Mouse (Mus musculus): ENCODE data around the gene Prkcz. TPM values are rescaled to one million over a fixed set of nuclear protein-coding genes. Genes with fewer than 3 reads are reported as not detected.
A peak's percentile ranks its signal among the peaks of the same experiment; 100 is the strongest.

Prkcz gene
- polyA plus RNA-seq, 1 experiment from 2014 or later: 3.0 TPM

GRCm38 (mm10) chr4:155283585-155283984, 77.6 kb downstream of the Prkcz start:
- 47% methylated on average over 9 of the region's 9 CpGs for whole genome bisulfite sequencing (ENCODE audit: insufficient replicate concordance)
- Histone ChIP-seq H3K4me3 (ENCODE audit: low read depth, low read length) (no peak overlapping the region), H3K4me2 (ENCODE audit: low read depth, low read length) (no peak overlapping the region)

DNA sequence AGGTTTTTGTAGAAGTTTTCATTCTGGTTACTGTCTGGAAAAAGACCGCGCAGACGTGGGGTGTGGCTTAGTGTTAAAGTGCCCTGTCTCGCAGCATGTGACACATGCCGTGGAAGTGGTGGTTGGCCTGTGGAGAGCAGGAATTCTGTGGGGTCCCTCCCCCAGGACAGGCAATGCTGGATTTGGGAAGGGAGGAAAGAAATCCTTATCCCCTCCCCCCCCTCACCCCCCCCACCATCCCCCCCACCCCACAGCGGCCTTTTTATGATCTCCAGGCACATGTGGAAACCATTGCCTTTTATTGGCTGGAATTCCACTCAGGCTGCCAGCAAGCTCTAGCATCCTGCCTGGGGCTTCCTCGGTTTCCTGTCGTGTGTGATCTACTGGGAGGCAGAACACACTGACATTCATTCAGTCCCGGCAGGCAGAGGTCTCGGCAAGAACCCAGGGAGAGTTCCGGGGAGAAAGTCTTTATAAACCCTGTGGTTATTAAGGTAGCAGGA, 78.1 kb downstream of the Prkcz start:
- 42% methylated on average over 11 of the region's 11 CpGs for WGBS (ENCODE audit: insufficient replicate concordance)
- H3K4me1 ChIP-seq (ENCODE audit: insufficient read depth): peaks cover 7% of the 10 kb centered on the region; the same call in 1 of the 2 replicates
- H3K4me3 ChIP-seq (ENCODE audit: low read depth, low read length): no peak overlapping the region
- H3K27me3 ChIP-seq (ENCODE audit: insufficient read depth, low read length): no peaks in the 10 kb centered on the region
- DNase-seq (no peak), ATAC-seq (no peak)
- H3K4me2 ChIP-seq (ENCODE audit: low read depth, low read length): no peak overlapping the region
- no peaks in the 10 kb centered on the region for H3K9me3 ChIP-seq (ENCODE audit: low read length)
- no peak overlapping the region for H3K27ac ChIP-seq (ENCODE audit: low read depth)
- no peak overlapping the region for H3K9ac ChIP-seq (replicated peaks)
- no peaks in the 10 kb centered on the region for H3K36me3 ChIP-seq (replicated peaks; ENCODE audit: insufficient read depth, low read length)
- no peak for TF ChIP-seq CTCF (IDR thresholded peaks at IDR 0.05; ENCODE audit: low read depth)
- TF ChIP-seq EP300 (IDR thresholded peaks at IDR 0.05; ENCODE audit: low read depth): no peak

More at GRCm38 (mm10) chr4:155283585-155283984, 77.6 kb downstream of the Prkcz start:
- Histone ChIP-seq H3K4me1 (ENCODE audit: insufficient read depth) (peaks cover 7% of the 10 kb centered on the region; the same call in 1 of the 2 replicates), H3K9me3 (ENCODE audit: low read length) (no peaks in the 10 kb centered on the region), H3K27me3 (ENCODE audit: insufficient read depth, low read length) (no peaks in the 10 kb centered on the region), H3K36me3 (replicated peaks; ENCODE audit: insufficient read depth, low read length) (no peaks in the 10 kb centered on the region), H3K27ac (ENCODE audit: low read depth) (no peak overlapping the region), H3K9ac (replicated peaks) (no peak overlapping the region)
- DNase-seq (no peak), ATAC-seq (no peak)
- TF ChIP-seq EP300 (IDR thresholded peaks at IDR 0.05; ENCODE audit: low read depth): no peak

DNA sequence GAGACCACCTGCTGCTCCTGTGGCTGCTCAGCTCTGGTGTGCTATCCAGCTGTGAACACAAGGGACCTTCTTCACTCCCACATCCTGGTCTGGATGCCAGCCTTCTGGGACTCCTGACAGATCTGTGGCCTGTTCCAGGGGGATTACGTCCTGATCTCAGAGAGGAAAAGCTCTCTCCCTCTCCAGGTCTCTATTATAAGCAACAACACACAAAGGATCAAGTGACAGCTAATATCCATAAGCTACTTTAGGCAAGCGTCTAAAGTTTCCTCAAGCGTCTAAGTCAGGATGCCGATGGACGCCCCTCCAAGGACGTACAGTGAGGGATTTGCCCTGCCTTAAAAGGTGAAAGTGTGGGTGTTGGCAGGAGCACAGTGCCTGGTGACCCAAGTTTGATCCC, 78.9 kb downstream of the Prkcz start:
- Histone ChIP-seq H3K4me3 (ENCODE audit: low read depth, low read length) (no peak overlapping the region), H3K9me3 (ENCODE audit: low read length) (no peaks in the 10 kb centered on the region), H3K4me2 (ENCODE audit: low read depth, low read length) (no peak overlapping the region), H3K4me1 (ENCODE audit: insufficient read depth) (peaks cover 7% of the 10 kb centered on the region; the same call in 1 of the 2 replicates), H3K27ac (ENCODE audit: low read depth) (no peak overlapping the region), H3K27me3 (ENCODE audit: insufficient read depth, low read length) (no peaks in the 10 kb centered on the region), H3K9ac (replicated peaks) (no peak overlapping the region), H3K36me3 (replicated peaks; ENCODE audit: insufficient read depth, low read length) (no peaks in the 10 kb centered on the region)
- no peak for DNase-seq
- WGBS (ENCODE audit: insufficient replicate concordance): 70% methylated on average over 6 of the region's 6 CpGs
- ATAC-seq: no peak
- TF ChIP-seq CTCF (IDR thresholded peaks at IDR 0.05; ENCODE audit: low read depth) (no peak), EP300 (IDR thresholded peaks at IDR 0.05; ENCODE audit: low read depth) (no peak)

GRCm38 (mm10) chr4:155281652-155282051, 79.5 kb downstream of the Prkcz start:
- Histone ChIP-seq H3K4me1 (ENCODE audit: insufficient read depth) (peaks cover 7% of the 10 kb centered on the region; the same call in 1 of the 2 replicates), H3K4me2 (ENCODE audit: low read depth, low read length) (no peak overlapping the region), H3K27me3 (ENCODE audit: insufficient read depth, low read length) (no peaks in the 10 kb centered on the region), H3K9ac (replicated peaks) (no peak overlapping the region), H3K4me3 (ENCODE audit: low read depth, low read length) (no peak overlapping the region), H3K36me3 (replicated peaks; ENCODE audit: insufficient read depth, low read length) (no peaks in the 10 kb centered on the region), H3K27ac (ENCODE audit: low read depth) (no peak overlapping the region), H3K9me3 (ENCODE audit: low read length) (no peaks in the 10 kb centered on the region)
- DNase-seq (no peak), ATAC-seq (no peak)
- TF ChIP-seq CTCF (IDR thresholded peaks at IDR 0.05; ENCODE audit: low read depth): no peak
- TF ChIP-seq EP300 (IDR thresholded peaks at IDR 0.05; ENCODE audit: low read depth): no peak
- WGBS (ENCODE audit: insufficient replicate concordance): 64% methylated on average over 8 of the region's 8 CpGs

DNA sequence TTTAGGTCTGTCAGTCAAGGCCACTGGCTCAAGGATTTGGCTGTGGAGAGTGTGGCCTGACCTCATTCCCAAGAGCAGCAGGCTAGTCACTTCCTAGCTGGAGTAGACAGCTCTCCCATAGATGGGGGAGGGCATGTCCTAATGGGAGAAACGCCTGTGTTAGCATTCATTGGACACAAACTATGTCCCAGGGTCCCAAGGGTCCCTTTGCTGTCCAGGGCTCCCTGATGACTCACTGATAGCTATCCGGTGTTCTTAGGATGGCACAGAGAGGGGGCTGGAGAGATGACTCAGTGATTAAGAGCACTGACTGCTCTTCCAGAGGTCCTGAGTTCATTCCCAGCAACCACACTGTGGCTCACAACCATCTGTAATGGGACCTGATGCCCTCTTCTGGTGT, 79.9 kb downstream of the Prkcz start:
- no peaks in the 10 kb centered on the region for H3K9me3 ChIP-seq (ENCODE audit: low read length)
- peaks cover 7% of the 10 kb centered on the region; the same call in 1 of the 2 replicates for H3K4me1 ChIP-seq (ENCODE audit: insufficient read depth)
- H3K9ac ChIP-seq (replicated peaks): no peak overlapping the region
- no peaks in the 10 kb centered on the region for H3K27me3 ChIP-seq (ENCODE audit: insufficient read depth, low read length)
- no peak overlapping the region for H3K4me2 ChIP-seq (ENCODE audit: low read depth, low read length)
- H3K36me3 ChIP-seq (replicated peaks; ENCODE audit: insufficient read depth, low read length): no peaks in the 10 kb centered on the region
- no peak overlapping the region for H3K27ac ChIP-seq (ENCODE audit: low read depth)
- H3K4me3 ChIP-seq (ENCODE audit: low read depth, low read length): no peak overlapping the region
- 0 out of 2 replicates have a peak, but pooled peaks have one; percentile 16 for ATAC-seq
- TF ChIP-seq CTCF (IDR thresholded peaks at IDR 0.05; ENCODE audit: low read depth) (no peak), EP300 (IDR thresholded peaks at IDR 0.05; ENCODE audit: low read depth) (no peak)
- no peak for DNase-seq
- 72% methylated on average over 2 of the region's 2 CpGs for WGBS (ENCODE audit: insufficient replicate concordance)

- no peak overlapping the region for H3K4me2 ChIP-seq (ENCODE audit: low read depth, low read length)
- peaks cover 7% of the 10 kb centered on the region; the same call in 1 of the 2 replicates for H3K4me1 ChIP-seq (ENCODE audit: insufficient read depth)
- TF ChIP-seq CTCF (IDR thresholded peaks at IDR 0.05; ENCODE audit: low read depth): no peak
- no peak for TF ChIP-seq EP300 (IDR thresholded peaks at IDR 0.05; ENCODE audit: low read depth)
- WGBS (ENCODE audit: insufficient replicate concordance): 39% methylated on average over 1 of the region's 1 CpGs
- no peak overlapping the region for H3K27ac ChIP-seq (ENCODE audit: low read depth)
- no peaks in the 10 kb centered on the region for H3K27me3 ChIP-seq (ENCODE audit: insufficient read depth, low read length)
- no peak overlapping the region for H3K4me3 ChIP-seq (ENCODE audit: low read depth, low read length)
- no peaks in the 10 kb centered on the region for H3K9me3 ChIP-seq (ENCODE audit: low read length)
- ATAC-seq (peak; percentile 90), DNase-seq (no peak)
- no peak overlapping the region for H3K9ac ChIP-seq (replicated peaks)
- H3K36me3 ChIP-seq (replicated peaks; ENCODE audit: insufficient read depth, low read length): no peaks in the 10 kb centered on the region
These were observed 80.4 kb downstream of the Prkcz start for GRCm38 (mm10) chr4:155280768-155281121.
